Mouse (Mus musculus): ENCODE measurements around the gene Kdf1. TPM values are rescaled to one million over a fixed set of nuclear protein-coding genes. Genes with fewer than 3 reads are reported as not detected.

Kdf1 gene
- polyA plus RNA-seq, 1 experiment from 2014 or later, result 50.6 TPM

GRCm38 (mm10) chr4:133488619-133489392, 30.0 kb upstream of the Kdf1 start:
- H3K4me1 ChIP-seq (replicated peaks; ENCODE audit: control insufficient read depth, insufficient read depth, low read length), result 0 out of 2 replicates have a peak, but pooled peaks cover 3% of the 10 kb centered on the region
- peak overlapping the region; percentile 22; the same call in 1 of the 2 replicates for H3K27ac ChIP-seq (ENCODE audit: low read depth, low read length)
- no peaks in the 10 kb centered on the region for H3K36me3 ChIP-seq (ENCODE audit: control insufficient read depth, insufficient read depth)
- 0 out of 2 replicates have a peak, but pooled peaks cover 3% of the 10 kb centered on the region for H3K27me3 ChIP-seq (replicated peaks; ENCODE audit: control insufficient read depth, insufficient read depth, low read length)
- H3K4me3 ChIP-seq (ENCODE audit: low read depth, low read length), result no peak overlapping the region
- H3K4me2 ChIP-seq (replicated peaks; ENCODE audit: low read depth), result no peak overlapping the region
- H3K9me3 ChIP-seq (ENCODE audit: control insufficient read depth), result no peaks in the 10 kb centered on the region
- 61% methylated on average over 20 of the region's 20 CpGs for WGBS
- ATAC-seq, result peak; percentile 61
- H3K9ac ChIP-seq (ENCODE audit: low read depth, low read length), result no peak overlapping the region; the same call in 1 of the 2 replicates
- TF ChIP-seq CTCF (IDR thresholded peaks at IDR 0.05; ENCODE audit: low read depth), result no peak

DNA sequence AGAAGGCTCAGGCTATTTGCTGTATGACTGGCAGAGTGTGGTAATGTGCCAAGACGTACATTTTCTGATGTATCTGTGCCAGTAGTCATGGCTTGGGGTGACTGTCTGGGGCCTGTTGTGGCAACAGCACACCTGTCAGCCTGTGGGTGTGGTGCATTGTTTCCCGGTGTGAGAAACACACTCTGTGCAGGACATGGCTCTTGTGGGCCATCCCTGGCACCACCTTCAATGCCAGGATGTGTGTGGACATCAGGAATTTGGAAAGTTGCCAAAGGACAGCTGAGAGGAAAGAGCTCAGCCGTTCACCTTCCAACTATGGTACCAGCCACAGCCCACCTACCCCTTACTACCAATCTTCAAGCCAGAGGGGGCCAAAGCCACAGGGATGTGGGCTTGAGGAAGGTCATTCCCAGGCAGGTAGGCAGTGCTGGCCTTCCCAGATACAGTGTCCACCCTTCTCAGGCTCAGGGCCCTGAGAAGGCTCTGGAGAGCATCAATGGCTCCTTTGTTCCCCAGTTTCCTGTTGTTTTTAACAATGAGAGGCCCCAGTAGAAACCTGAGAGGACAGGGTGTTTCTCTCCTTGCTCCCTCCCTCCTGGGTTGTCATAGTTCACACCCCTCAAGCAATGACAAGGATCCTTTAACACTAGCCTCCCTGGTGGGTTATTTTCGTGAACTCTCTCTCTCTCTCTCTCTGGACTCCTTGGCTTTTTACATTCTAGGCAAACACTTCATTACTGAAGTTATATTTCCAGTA, 29.1 kb upstream of the Kdf1 start:
- TF ChIP-seq CTCF (IDR thresholded peaks at IDR 0.05; ENCODE audit: low read depth), result no peak

GRCm38 (mm10) chr4:133491800-133492199, 27.0 kb upstream of the Kdf1 start:
- Histone ChIP-seq H3K4me2 (replicated peaks; ENCODE audit: low read depth) (no peak overlapping the region; the same call in 1 of the 2 replicates), H3K27me3 (replicated peaks; ENCODE audit: control insufficient read depth, insufficient read depth, low read length) (peaks cover 17% of the 10 kb centered on the region), H3K4me1 (replicated peaks; ENCODE audit: control insufficient read depth, insufficient read depth, low read length) (0 out of 2 replicates have a peak, but pooled peaks cover 3% of the 10 kb centered on the region), H3K36me3 (ENCODE audit: control insufficient read depth, insufficient read depth) (no peaks in the 10 kb centered on the region), H3K9ac (ENCODE audit: low read depth, low read length) (no peak overlapping the region), H3K27ac (ENCODE audit: low read depth, low read length) (no peak overlapping the region), H3K9me3 (ENCODE audit: control insufficient read depth) (no peaks in the 10 kb centered on the region), H3K4me3 (ENCODE audit: low read depth, low read length) (no peak overlapping the region)
- TF ChIP-seq CTCF (IDR thresholded peaks at IDR 0.05; ENCODE audit: low read depth), result no peak
- 25% methylated on average over 10 of the region's 10 CpGs for WGBS
- ATAC-seq, result no peak

More for the DNA sequence above, 29.1 kb upstream of the Kdf1 start:
- ATAC-seq, result peak; percentile 58
- Histone ChIP-seq H3K4me3 (ENCODE audit: low read depth, low read length) (no peak overlapping the region), H3K36me3 (ENCODE audit: control insufficient read depth, insufficient read depth) (no peaks in the 10 kb centered on the region), H3K9me3 (ENCODE audit: control insufficient read depth) (no peaks in the 10 kb centered on the region), H3K27ac (ENCODE audit: low read depth, low read length) (peak overlapping the region; percentile 22), H3K4me2 (replicated peaks; ENCODE audit: low read depth) (no peak overlapping the region), H3K4me1 (replicated peaks; ENCODE audit: control insufficient read depth, insufficient read depth, low read length) (0 out of 2 replicates have a peak, but pooled peaks cover 3% of the 10 kb centered on the region), H3K27me3 (replicated peaks; ENCODE audit: control insufficient read depth, insufficient read depth, low read length) (no peaks in the 10 kb centered on the region), H3K9ac (ENCODE audit: low read depth, low read length) (no peak overlapping the region)
- 48% methylated on average over 4 of the region's 4 CpGs for WGBS

DNA sequence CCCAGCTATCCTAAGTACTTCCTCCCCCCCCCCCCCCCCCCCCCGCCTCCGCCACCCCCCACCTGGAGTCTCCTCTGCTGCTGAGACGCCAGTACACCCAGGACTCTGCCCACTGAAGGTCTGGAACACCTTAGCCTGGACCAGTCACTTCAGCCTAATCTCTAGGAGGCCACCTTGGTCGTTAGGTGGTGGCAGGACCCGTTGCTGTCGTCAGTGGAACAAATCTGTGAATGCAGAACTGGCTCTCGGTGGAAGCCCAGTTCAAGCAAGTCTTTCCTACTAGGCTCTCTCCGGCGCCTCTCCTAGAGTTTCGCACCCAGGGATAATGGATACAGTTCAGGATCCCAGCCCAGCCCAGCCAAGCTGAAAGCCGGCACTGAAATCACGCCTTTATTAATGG, 24.9 kb upstream of the Kdf1 start:
- Histone ChIP-seq H3K27me3 (replicated peaks; ENCODE audit: control insufficient read depth, insufficient read depth, low read length) (peaks cover 38% of the 10 kb centered on the region), H3K27ac (ENCODE audit: low read depth, low read length) (peak overlapping the region; percentile 67), H3K9ac (ENCODE audit: low read depth, low read length) (0 out of 2 replicates have a peak overlapping the region, but pooled peaks have one; percentile 13), H3K4me3 (ENCODE audit: low read depth, low read length) (peak overlapping the region; percentile 30), H3K4me2 (replicated peaks; ENCODE audit: low read depth) (peak overlapping the region; percentile 69), H3K36me3 (ENCODE audit: control insufficient read depth, insufficient read depth) (no peaks in the 10 kb centered on the region), H3K9me3 (ENCODE audit: control insufficient read depth) (no peaks in the 10 kb centered on the region), H3K4me1 (replicated peaks; ENCODE audit: control insufficient read depth, insufficient read depth, low read length) (0 out of 2 replicates have a peak, but pooled peaks cover 3% of the 10 kb centered on the region)
- TF ChIP-seq CTCF (IDR thresholded peaks at IDR 0.05; ENCODE audit: low read depth), result no peak
- WGBS, result 14% methylated on average over 9 of the region's 12 CpGs
- ATAC-seq, result no peak; the same call in 1 of the 2 replicates

GRCm38 (mm10) chr4:133494432-133494831, 24.3 kb upstream of the Kdf1 start:
- Histone ChIP-seq H3K4me2 (replicated peaks; ENCODE audit: low read depth) (peak overlapping the region; percentile 69), H3K9ac (ENCODE audit: low read depth, low read length) (0 out of 2 replicates have a peak overlapping the region, but pooled peaks have one; percentile 13), H3K36me3 (ENCODE audit: control insufficient read depth, insufficient read depth) (no peaks in the 10 kb centered on the region), H3K27me3 (replicated peaks; ENCODE audit: control insufficient read depth, insufficient read depth, low read length) (peaks cover 43% of the 10 kb centered on the region), H3K9me3 (ENCODE audit: control insufficient read depth) (no peaks in the 10 kb centered on the region), H3K4me3 (ENCODE audit: low read depth, low read length) (peak overlapping the region; percentile 30), H3K4me1 (replicated peaks; ENCODE audit: control insufficient read depth, insufficient read depth, low read length) (0 out of 2 replicates have a peak, but pooled peaks cover 3% of the 10 kb centered on the region), H3K27ac (ENCODE audit: low read depth, low read length) (peak overlapping the region; percentile 67)
- peak; percentile 63 for ATAC-seq
- TF ChIP-seq CTCF (IDR thresholded peaks at IDR 0.05; ENCODE audit: low read depth), result peak; percentile 96
- WGBS, result 2% methylated on average over 12 of the region's 12 CpGs

DNA sequence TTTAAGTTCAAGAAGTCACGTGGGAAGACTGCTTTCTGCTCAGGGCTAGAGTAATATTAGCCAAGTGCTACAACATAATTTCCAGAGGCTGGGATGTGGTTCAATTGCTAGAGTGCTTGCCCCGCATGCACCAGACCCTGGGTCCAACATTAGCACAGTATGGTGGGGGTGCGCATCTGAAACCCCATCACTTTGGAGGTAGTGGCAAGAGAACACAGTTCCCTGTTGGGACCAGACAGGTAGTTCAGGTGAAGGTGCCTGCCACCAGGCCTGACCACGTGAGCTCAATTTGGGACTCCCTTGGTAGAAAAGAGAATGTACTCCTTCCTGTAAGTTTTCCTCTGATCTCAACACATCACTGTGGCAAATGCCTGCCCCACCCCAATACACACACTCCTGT, 23.9 kb upstream of the Kdf1 start:
- Histone ChIP-seq H3K27me3 (replicated peaks; ENCODE audit: control insufficient read depth, insufficient read depth, low read length) (peaks cover 48% of the 10 kb centered on the region), H3K36me3 (ENCODE audit: control insufficient read depth, insufficient read depth) (no peaks in the 10 kb centered on the region), H3K4me1 (replicated peaks; ENCODE audit: control insufficient read depth, insufficient read depth, low read length) (0 out of 2 replicates have a peak, but pooled peaks cover 3% of the 10 kb centered on the region), H3K4me3 (ENCODE audit: low read depth, low read length) (no peak overlapping the region), H3K9ac (ENCODE audit: low read depth, low read length) (no peak overlapping the region), H3K4me2 (replicated peaks; ENCODE audit: low read depth) (no peak overlapping the region), H3K27ac (ENCODE audit: low read depth, low read length) (no peak overlapping the region), H3K9me3 (ENCODE audit: control insufficient read depth) (no peaks in the 10 kb centered on the region)
- TF ChIP-seq CTCF (IDR thresholded peaks at IDR 0.05; ENCODE audit: low read depth), result no peak
- no peak for ATAC-seq
- WGBS, result 69% methylated on average over 4 of the region's 4 CpGs

All from intestine, postnatal 0 days (tissue).